Mouse (Mus musculus) E14TG2a.4 (cell line): Measurements from ENCODE around the gene Lsm8.
"Not testable (repeated sequence)": the region's sequence is repeated elsewhere in the genome, so short reads cannot be mapped to it uniquely, and the experiment has no call there.

ENCODE experiments used
- H3K27me3 ChIP-seq: 2 replicates; pipeline ENCODE4 v1.6.1; 2014; ENCODE audit warnings: low read length, control low read depth; ENCODE audit not compliant: insufficient read depth
- H3K36me3 ChIP-seq: 2 replicates; pipeline ENCODE4 v1.6.1; 2014; ENCODE audit warnings: low read length, control low read depth; ENCODE audit not compliant: insufficient read depth
- H3K4me1 ChIP-seq: replicated peaks from 2 replicates; pipeline ENCODE4 v1.6.1; 2014; ENCODE audit warnings: low read depth, low read length, control low read depth
- H3K4me3 ChIP-seq: replicated peaks from 2 replicates; pipeline ENCODE4 v1.5.1; 2014; ENCODE audit warnings: mild to moderate bottlenecking, low read length
- H3K9me3 ChIP-seq: 2 replicates; pipeline ENCODE4 v1.6.1; 2014; ENCODE audit warnings: low read length, control low read depth
- CTCF ChIP-seq: conservative IDR thresholded peaks from 2 replicates; pipeline ENCODE4 v1.5.1; 2014; ENCODE audit warnings: low read length
- NANOG ChIP-seq: IDR thresholded peaks from 2 replicates; pipeline ENCODE4 v1.6.1; 2014; ENCODE audit warnings: borderline replicate concordance, low read length, mixed read lengths
- POU5F1 ChIP-seq: IDR thresholded peaks from 2 replicates; pipeline ENCODE4 v1.6.1; 2014; ENCODE audit warnings: low read length, borderline replicate concordance

Gene Lsm8

GRCm38 (mm10) chr6:18848051-18848701 lies at the start of gene Lsm8:
Lsm8 (plus strand) TSS chr6:18848579.
- no peak for TF ChIP-seq CTCF
- TF ChIP-seq NANOG, result no peak
- TF ChIP-seq POU5F1, result no peak
- peaks cover 12% of the 10 kb centered on the region for H3K4me1 ChIP-seq
- H3K9me3 ChIP-seq, result no peaks in the 10 kb centered on the region
- H3K4me3 ChIP-seq, result peak within 1 kb of the TSS; percentile 83
- H3K36me3 ChIP-seq, result peaks cover 31% of the 10 kb centered on the region
- no peaks in the 10 kb centered on the region for H3K27me3 ChIP-seq

GRCm38 (mm10) chr6:18800869-18801511 lies 47.4 kb upstream of the Lsm8 start:
- Histone ChIP-seq H3K9me3 (no peaks in the 10 kb centered on the region), H3K27me3 (no peaks in the 10 kb centered on the region), H3K4me3 (no peak overlapping the region), H3K4me1 (no peaks in the 10 kb centered on the region), H3K36me3 (no peaks in the 10 kb centered on the region)
- TF ChIP-seq POU5F1 (no peak), CTCF (no peak), NANOG (no peak)

- TF ChIP-seq NANOG (no peak), POU5F1 (no peak), CTCF (no peak)
- Histone ChIP-seq H3K4me1 (no peaks in the 10 kb centered on the region), H3K27me3 (no peaks in the 10 kb centered on the region), H3K36me3 (no peaks in the 10 kb centered on the region), H3K4me3 (no peak overlapping the region), H3K9me3 (no peaks in the 10 kb centered on the region)
These were observed 35.8 kb upstream of the Lsm8 start for GRCm38 (mm10) chr6:18812623-18813022.

GRCm38 (mm10) chr6:18815606-18816005 lies 32.8 kb upstream of the Lsm8 start:
- Histone ChIP-seq H3K4me1 (no peaks in the 10 kb centered on the region), H3K9me3 (no peaks in the 10 kb centered on the region), H3K27me3 (no peaks in the 10 kb centered on the region), H3K4me3 (no peak overlapping the region), H3K36me3 (no peaks in the 10 kb centered on the region)
- TF ChIP-seq POU5F1 (no peak), NANOG (no peak), CTCF (no peak)

- TF ChIP-seq CTCF (peak; percentile 43), NANOG (no peak)
- Histone ChIP-seq H3K4me1 (no peaks in the 10 kb centered on the region), H3K27me3 (no peaks in the 10 kb centered on the region), H3K4me3 (no peak overlapping the region), H3K9me3 (no peaks in the 10 kb centered on the region), H3K36me3 (no peaks in the 10 kb centered on the region)
These were observed 29.0 kb upstream of the Lsm8 start for GRCm38 (mm10) chr6:18819343-18819742.

GRCm38 (mm10) chr6:18820246-18820645 lies 28.1 kb upstream of the Lsm8 start:
- no peak for TF ChIP-seq POU5F1
- TF ChIP-seq NANOG, result no peak
- TF ChIP-seq CTCF, result no peak
- H3K9me3 ChIP-seq, result no peaks in the 10 kb centered on the region
- no peaks in the 10 kb centered on the region for H3K36me3 ChIP-seq
- H3K27me3 ChIP-seq, result no peaks in the 10 kb centered on the region
- H3K4me1 ChIP-seq, result no peaks in the 10 kb centered on the region
- H3K4me3 ChIP-seq, result no peak overlapping the region

GRCm38 (mm10) chr6:18822812-18823211 lies 25.6 kb upstream of the Lsm8 start:
- H3K36me3 ChIP-seq, result no peaks in the 10 kb centered on the region

GRCm38 (mm10) chr6:18832958-18833357 lies 15.4 kb upstream of the Lsm8 start:
- Histone ChIP-seq H3K9me3 (no peaks in the 10 kb centered on the region), H3K27me3 (no peaks in the 10 kb centered on the region), H3K36me3 (no peaks in the 10 kb centered on the region), H3K4me1 (no peaks in the 10 kb centered on the region), H3K4me3 (no peak overlapping the region)
- no peak for TF ChIP-seq NANOG

More at GRCm38 (mm10) chr6:18822812-18823211, 25.6 kb upstream of the Lsm8 start:
- no peaks in the 10 kb centered on the region for H3K4me1 ChIP-seq
- TF ChIP-seq POU5F1, result no peak
- TF ChIP-seq CTCF, result no peak
- no peak for TF ChIP-seq NANOG
- H3K4me3 ChIP-seq, result no peak overlapping the region
- no peaks in the 10 kb centered on the region for H3K27me3 ChIP-seq
- H3K9me3 ChIP-seq, result no peaks in the 10 kb centered on the region

- H3K9me3 ChIP-seq, H3K36me3 ChIP-seq, H3K27me3 ChIP-seq, H3K4me3 ChIP-seq, H3K4me1 ChIP-seq: not testable (repeated sequence)
These were observed 3.9 kb upstream of the Lsm8 start for GRCm38 (mm10) chr6:18844529-18844928.

- H3K4me1 ChIP-seq, result peaks cover 14% of the 10 kb centered on the region
- H3K4me3 ChIP-seq, H3K27me3 ChIP-seq, H3K9me3 ChIP-seq, H3K36me3 ChIP-seq: not testable (repeated sequence)
These were observed 2.8 kb upstream of the Lsm8 start for GRCm38 (mm10) chr6:18845571-18845970.
